Mouse (Mus musculus) lung, postnatal 0 days (tissue): ENCODE measurements around the gene Krt18.

Experiments
- CTCF ChIP-seq: IDR thresholded peaks from 2 replicates; pipeline ENCODE4 v1.5.1; 2016; ENCODE audit warnings: antibody characterized with exemption, mild to moderate bottlenecking
- EP300 ChIP-seq: IDR thresholded peaks from 2 replicates; pipeline ENCODE4 v1.6.1; 2016; ENCODE audit warnings: antibody characterized with exemption, mild to moderate bottlenecking, control low read depth

- TF ChIP-seq CTCF = no peak
- TF ChIP-seq EP300 = no peak
Observed at GRCm38 (mm10) chr15:102014848-102015247, 13.1 kb upstream of the Krt18 start.
